Mouse (Mus musculus): ENCODE measurements around the gene Kdm4b. TPM values are rescaled to one million over a fixed set of nuclear protein-coding genes. Genes with fewer than 3 reads are reported as not detected.

The Kdm4b gene
- 19.2 and 22.4 TPM in 2 replicates for polyA plus RNA-seq (2021; fragmentation: Nextera tagmentation)
- long read RNA-seq, experiment 1, full-length matches to known transcripts = 31 of 211 reads
- long read RNA-seq, experiment 1, partial matches to known transcripts = 75 of 211 reads
- long read RNA-seq, experiment 1, other reads (novel, unspliced or antisense) = 105 of 211 reads
- long read RNA-seq, experiment 2, full-length matches to known transcripts = 2 of 25 reads
- long read RNA-seq, experiment 2, partial matches to known transcripts = 13 of 25 reads
- long read RNA-seq, experiment 2, other reads (novel, unspliced or antisense) = 10 of 25 reads

DNA sequence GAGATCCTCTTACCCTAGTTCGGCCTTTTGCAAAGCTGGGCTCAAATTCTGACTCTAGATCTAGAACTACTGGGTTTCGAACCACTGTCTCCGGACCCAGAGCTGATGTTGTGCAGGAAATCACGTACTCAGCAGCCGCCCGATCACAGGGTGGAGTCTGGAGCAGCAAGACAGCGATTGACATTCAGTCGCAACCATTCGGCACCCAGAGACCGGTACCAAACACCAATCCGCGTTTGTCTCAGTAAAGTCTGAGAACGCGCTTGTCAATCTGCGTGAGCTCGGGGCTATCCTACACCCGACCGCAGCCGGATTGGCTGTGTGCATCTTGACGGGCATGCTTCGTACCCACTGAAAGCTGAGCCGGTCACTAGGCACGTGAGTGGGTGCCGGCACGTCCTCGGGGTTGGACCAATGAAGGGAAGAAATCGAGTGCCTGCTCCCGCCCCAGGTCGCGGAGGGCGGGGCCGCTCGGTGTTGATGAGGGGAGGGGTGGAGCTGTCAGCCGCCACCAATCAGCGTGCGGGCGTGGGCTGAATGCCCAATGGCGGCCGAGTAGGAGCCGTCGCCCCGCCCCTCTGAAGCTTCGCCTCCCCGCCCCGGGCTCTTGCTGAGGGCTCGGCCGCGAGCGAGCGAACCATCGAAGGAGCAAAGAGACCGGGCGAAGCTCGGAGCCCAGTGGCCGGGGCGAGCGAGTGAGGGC, at the start of gene Kdm4b:
Gene Kdm4b (plus strand): TSS at position 613 of the 703 bp plus-strand sequence.

DNA sequence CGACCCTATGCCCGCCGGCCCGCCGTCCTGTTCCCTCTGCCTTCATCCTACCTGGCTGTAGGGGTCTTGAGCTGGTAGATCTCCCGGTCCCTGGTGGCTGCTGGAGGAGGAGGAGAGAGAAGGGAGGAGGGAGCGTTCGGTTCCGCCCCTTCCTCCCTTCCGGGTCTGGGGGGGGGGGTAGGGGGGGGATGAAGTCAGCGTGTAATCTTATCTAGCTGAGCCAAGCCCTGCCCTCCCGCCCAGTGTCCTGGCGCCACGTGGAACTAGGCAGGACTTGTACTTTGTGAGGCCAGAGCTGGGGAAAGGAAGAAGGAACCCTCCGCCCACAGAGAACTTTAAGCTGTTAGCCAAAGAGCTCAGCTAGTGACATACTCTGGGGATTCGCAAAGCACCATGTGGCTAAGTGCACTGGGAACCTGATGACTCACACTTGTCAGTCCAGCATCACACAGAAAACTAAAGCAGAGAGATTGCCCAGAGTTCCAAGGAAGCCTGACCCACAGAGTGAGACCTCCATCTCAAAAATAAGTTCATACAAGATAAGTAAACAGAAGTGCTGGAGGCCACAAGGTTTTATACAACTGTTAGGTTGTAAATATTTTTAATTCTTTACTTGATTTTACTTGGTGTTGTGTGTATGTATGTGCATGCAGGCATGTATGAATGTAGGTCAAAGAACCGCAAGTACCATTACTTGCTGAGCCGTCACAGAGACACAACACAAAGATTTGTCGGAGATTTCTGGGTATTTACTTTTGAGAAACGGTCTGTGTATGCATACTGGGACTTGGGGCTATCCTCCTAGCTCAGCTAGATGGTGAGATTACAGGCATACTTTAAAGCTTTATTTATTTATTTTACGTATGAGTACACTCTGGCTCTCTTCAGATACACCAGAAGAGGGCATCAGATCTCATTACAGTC, 49.0 kb upstream of the Kdm4b start, which contains the start of gene Ticam1:
Gene Ticam1 (minus strand): TSS at position 144 of the 924 bp plus-strand sequence.

DNA sequence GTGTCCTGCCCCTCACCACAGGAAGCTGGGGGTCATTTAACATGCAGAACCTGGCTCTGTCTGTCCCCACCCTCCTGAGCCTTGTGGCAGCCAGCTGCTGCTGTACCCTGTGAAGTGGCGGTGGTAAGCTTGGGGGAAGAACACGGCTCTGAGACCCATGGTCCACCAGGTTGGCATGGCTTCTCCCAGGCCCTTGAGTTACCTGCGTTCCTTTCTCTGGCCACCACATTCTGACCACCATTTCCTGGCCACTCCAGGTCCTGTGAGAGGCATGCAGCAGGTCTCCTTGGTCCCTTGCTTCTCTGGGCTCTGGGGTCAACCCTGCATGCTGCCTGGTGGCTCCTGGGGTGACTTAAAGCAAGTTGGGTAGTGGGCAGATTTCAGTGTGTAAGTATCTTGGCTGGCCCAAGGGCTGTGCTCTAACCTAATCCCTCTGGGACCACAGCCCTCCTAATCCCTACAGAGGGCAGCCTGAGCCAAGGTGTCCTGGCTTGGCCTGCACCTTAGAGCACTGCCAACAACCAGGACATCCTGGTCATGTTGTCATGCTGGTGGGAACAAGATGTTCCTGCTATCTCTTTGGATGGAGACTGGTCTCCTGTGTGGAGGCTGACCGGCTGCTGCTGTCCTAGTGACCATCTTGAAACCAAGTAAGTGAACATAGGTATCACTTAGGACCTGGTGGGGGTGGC, 33.2 kb upstream of the Kdm4b start, which contains the start of gene Plin3:
Gene Plin3 (minus strand): TSS at position 343 of the 692 bp plus-strand sequence.

DNA sequence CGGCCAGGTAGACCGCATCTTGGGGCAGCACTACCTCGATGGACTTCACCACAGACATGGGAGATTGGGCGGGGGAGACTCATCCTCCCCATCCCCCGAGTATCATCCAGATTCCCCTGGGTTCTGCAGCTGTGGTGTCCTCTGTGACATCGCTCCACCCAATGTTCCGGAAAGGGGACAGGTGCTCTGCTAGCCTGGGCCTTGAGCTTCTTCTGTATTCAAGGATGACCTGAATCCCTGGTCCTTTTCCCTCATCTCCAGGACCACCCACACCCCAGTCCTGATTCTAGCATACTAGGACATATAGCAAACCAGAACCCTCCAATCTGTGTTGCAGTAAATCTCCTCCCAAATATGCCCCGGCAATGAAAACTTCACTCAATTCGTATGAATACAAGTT, 25.7 kb upstream of the Kdm4b start, which contains the start of gene Arrdc5:
Gene Arrdc5 (minus strand): TSS at position 101 of the 400 bp plus-strand sequence.

DNA sequence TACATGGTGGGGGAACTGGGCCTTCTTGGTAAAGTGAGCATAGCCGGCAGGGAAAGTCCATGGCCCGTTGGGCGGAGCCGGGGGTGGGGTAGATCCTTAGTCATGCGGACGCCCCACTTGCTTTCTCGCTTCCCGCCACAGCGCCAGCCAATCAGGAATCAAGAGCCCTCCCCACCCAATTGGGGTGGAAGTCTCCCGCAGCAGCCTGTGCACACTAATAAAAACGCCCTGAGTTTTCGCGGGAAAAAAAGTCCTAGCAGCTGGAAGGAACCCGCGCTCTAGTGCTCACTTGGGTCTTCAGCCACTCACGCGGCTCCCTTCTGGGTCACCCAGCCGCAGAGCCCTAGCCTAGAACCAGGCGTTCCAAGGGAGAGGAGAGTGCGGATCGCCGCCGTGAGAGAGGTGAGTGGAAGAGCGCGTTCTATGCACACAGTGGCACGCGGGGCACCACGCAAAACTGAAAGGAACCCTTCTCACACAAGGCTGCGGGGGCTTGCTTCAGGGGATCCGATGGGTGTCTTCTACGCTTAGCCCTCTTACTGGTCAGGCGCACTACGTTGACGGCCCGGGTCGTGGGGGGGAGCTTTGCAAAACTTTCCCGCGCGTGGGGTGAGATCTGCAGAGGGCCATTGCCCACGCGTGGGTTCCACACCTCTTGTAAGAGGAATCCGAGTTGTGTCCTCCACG, 22.6 kb upstream of the Kdm4b start, which contains the start of gene Uhrf1:
Gene Uhrf1 (plus strand): TSS at position 162 of the 687 bp plus-strand sequence.

Other genes starting within 250 kb of the Kdm4b start
- gene Hdgfl2, start 246.4 kb upstream of the Kdm4b start, polyA plus RNA-seq (2021; fragmentation: Nextera tagmentation) = 69.1 and 75.3 TPM in 2 replicates
- 0.04 and 0.28 TPM in 2 replicates for gene Plin4, start 216.3 kb upstream of the Kdm4b start, polyA plus RNA-seq (2021; fragmentation: Nextera tagmentation)
- gene Plin5, start 208.5 kb upstream of the Kdm4b start, polyA plus RNA-seq (2021; fragmentation: Nextera tagmentation) = 0.95 and 1.1 TPM in 2 replicates
- gene Lrg1, start 204.1 kb upstream of the Kdm4b start, polyA plus RNA-seq (2021; fragmentation: Nextera tagmentation) = 2.7 and 5.0 TPM in 2 replicates
- gene Sema6b, start 185.7 kb upstream of the Kdm4b start, polyA plus RNA-seq (2021; fragmentation: Nextera tagmentation) = 3.8 and 23.7 TPM in 2 replicates
- gene Tnfaip8l1, start 163.6 kb upstream of the Kdm4b start, polyA plus RNA-seq (2021; fragmentation: Nextera tagmentation) = 10.0 and 10.5 TPM in 2 replicates
- 73.7 and 82.8 TPM in 2 replicates for gene Mydgf, start 142.1 kb upstream of the Kdm4b start, polyA plus RNA-seq (2021; fragmentation: Nextera tagmentation)
- gene Dpp9, start 107.2 kb upstream of the Kdm4b start, polyA plus RNA-seq (2021; fragmentation: Nextera tagmentation) = 17.5 and 18.3 TPM in 2 replicates
- gene Fem1a, start 69.3 kb upstream of the Kdm4b start, polyA plus RNA-seq (2021; fragmentation: Nextera tagmentation) = 8.6 and 8.9 TPM in 2 replicates
- 1.8 and 3.6 TPM in 2 replicates for gene Ticam1, start 49.3 kb upstream of the Kdm4b start, polyA plus RNA-seq (2021; fragmentation: Nextera tagmentation)
- gene Plin3, start 33.2 kb upstream of the Kdm4b start, polyA plus RNA-seq (2021; fragmentation: Nextera tagmentation) = 8.1 and 8.5 TPM in 2 replicates
- gene Arrdc5, start 25.8 kb upstream of the Kdm4b start, polyA plus RNA-seq (2021; fragmentation: Nextera tagmentation) = not detected in 2 replicates
- 0.33 TPM in 2 replicates for gene Uhrf1, start 22.7 kb upstream of the Kdm4b start, polyA plus RNA-seq (2021; fragmentation: Nextera tagmentation)
- gene Ptprs, start 150.4 kb downstream of the Kdm4b start, polyA plus RNA-seq (2021; fragmentation: Nextera tagmentation) = 125 and 188 TPM in 2 replicates
- gene Znrf4, start 186.4 kb downstream of the Kdm4b start, polyA plus RNA-seq (2021; fragmentation: Nextera tagmentation) = not detected in 2 replicates
- not detected in 2 replicates for gene Gm20219, start 228.3 kb downstream of the Kdm4b start, polyA plus RNA-seq (2021; fragmentation: Nextera tagmentation)